In genomic region chr17:46247512-46248188, GRCm38 (mm10) we compare ENCODE assay signal across 8 mouse cellular contexts. TPM values are rescaled to one million over a fixed set of nuclear protein-coding genes. Genes with fewer than 3 reads are reported as not detected.
DNase-seq lines count a peak whose midpoint lies in the region; ATAC-seq lines count a peak whose summit lies in the region.

Gene Polr1c, minus strand, starts transcription at chr17:46248054.
Gene Yipf3, plus strand, starts transcription at chr17:46248080.

- under 1% methylated on average over 53 of the region's 53 CpGs for WGBS in heart, embryonic 13.5 days
- WGBS in liver, embryonic 12.5 days (ENCODE audit: insufficient replicate concordance), result under 1% methylated on average over 53 of the region's 53 CpGs
- under 1% methylated on average over 53 of the region's 53 CpGs for WGBS in stomach, embryonic 15.5 days

- ATAC-seq in erythroid progenitor cell, adult 5-6 weeks (replicated peaks; ENCODE audit: low FRiP score, poor library complexity, severe bottlenecking), result peak; percentile 94
- peak; percentile 86 for ATAC-seq in heart, embryonic 13.5 days (ENCODE audit: extremely low read depth, insufficient number of reproducible peaks, low FRiP score, low TSS enrichment)
- ATAC-seq in liver, embryonic 12.5 days, result peak; percentile 88
- ATAC-seq in stomach, embryonic 15.5 days (ENCODE audit: insufficient read depth, low FRiP score, low read depth), result peak; percentile 90

- peak within 1 kb of the TSS; percentile 82 for H3K27ac ChIP-seq in heart, embryonic 13.5 days (replicated peaks)
- H3K27ac ChIP-seq in liver, embryonic 12.5 days, result peak within 1 kb of the TSS; percentile 80
- peak within 1 kb of the TSS; percentile 85 for H3K27ac ChIP-seq in stomach, embryonic 15.5 days

- H3K27me3 ChIP-seq in heart, embryonic 13.5 days (replicated peaks), result no peaks in the 10 kb centered on the region
- no peaks in the 10 kb centered on the region for H3K27me3 ChIP-seq in liver, embryonic 12.5 days (replicated peaks)
- H3K27me3 ChIP-seq in stomach, embryonic 15.5 days (replicated peaks), result no peaks in the 10 kb centered on the region

- H3K4me3 ChIP-seq in heart, embryonic 13.5 days, result peak within 1 kb of the TSS; percentile 91
- peak within 1 kb of the TSS; percentile 98 for H3K4me3 ChIP-seq in liver, embryonic 12.5 days
- peak within 1 kb of the TSS; percentile 75 for H3K4me3 ChIP-seq in stomach, embryonic 15.5 days (replicated peaks)

- peaks cover 28% of the 10 kb centered on the region for H3K4me1 ChIP-seq in heart, embryonic 13.5 days
- H3K4me1 ChIP-seq in liver, embryonic 12.5 days, result peaks cover 31% of the 10 kb centered on the region
- peaks cover 17% of the 10 kb centered on the region for H3K4me1 ChIP-seq in stomach, embryonic 15.5 days

- DNase-seq in CD4-positive helper T cell, adult 2 months (ENCODE audit: low read depth, low spot score), result peak; percentile 94
- peak; percentile 85 for DNase-seq in brain, embryonic 18.5 days (ENCODE audit: low read depth, low spot score)
- peak; percentile 98 for DNase-seq in kidney, postnatal 10 days
- DNase-seq in natural killer cell, adult 2 months (ENCODE audit: low spot score in 2 of 2), result peak; percentile 93

- H3K4me2 ChIP-seq in heart, embryonic 13.5 days, result peak within 1 kb of the TSS; percentile 76
- H3K4me2 ChIP-seq in liver, embryonic 12.5 days, result peak within 1 kb of the TSS; percentile 89
- peak within 1 kb of the TSS; percentile 69 for H3K4me2 ChIP-seq in stomach, embryonic 15.5 days

- H3K9me3 ChIP-seq in heart, embryonic 13.5 days, result no peaks in the 10 kb centered on the region
- H3K9me3 ChIP-seq in liver, embryonic 12.5 days (replicated peaks), result no peaks in the 10 kb centered on the region
- no peaks in the 10 kb centered on the region for H3K9me3 ChIP-seq in stomach, embryonic 15.5 days

- peaks cover 79% of the 10 kb centered on the region for H3K36me3 ChIP-seq in heart, embryonic 13.5 days
- H3K36me3 ChIP-seq in liver, embryonic 12.5 days, result peaks cover 74% of the 10 kb centered on the region
- H3K36me3 ChIP-seq in stomach, embryonic 15.5 days, result peaks cover 54% of the 10 kb centered on the region

- peak within 1 kb of the TSS; percentile 97 for H3K9ac ChIP-seq in heart, embryonic 13.5 days
- peak within 1 kb of the TSS; percentile 94 for H3K9ac ChIP-seq in liver, embryonic 12.5 days
- H3K9ac ChIP-seq in stomach, embryonic 15.5 days, result peak within 1 kb of the TSS; percentile 96

RNA-seq across cellular contexts. Expression of gene Polr1c, which starts in this region (rescaled TPM):
- total RNA-seq in erythroid progenitor cell, adult 5-6 weeks (2015; ENCODE audit: low replicate concordance), result 25.6 and 26.4 TPM in 2 replicates
- total RNA-seq in erythroid progenitor cell, adult 5-6 weeks (2017; ENCODE audit: low replicate concordance), result 5.8 and 24.9 TPM in 2 replicates
- polyA plus RNA-seq in heart, embryonic 13.5 days (2015; fragmentation: Nextera tagmentation; extraction: Ambion mirVana), result 46.8 and 48.4 TPM in 2 replicates
- 53.9 and 56.3 TPM in 2 replicates for polyA plus RNA-seq in liver, embryonic 12.5 days (2016; fragmentation: Nextera tagmentation; extraction: Ambion mirVana)
- 77.4 and 79.8 TPM in 2 replicates for polyA plus RNA-seq in stomach, embryonic 15.5 days (2015; fragmentation: Nextera tagmentation; extraction: Ambion mirVana)

RNA-seq across cellular contexts. Expression of gene Yipf3, which starts in this region (rescaled TPM):
- total RNA-seq in erythroid progenitor cell, adult 5-6 weeks (2015; ENCODE audit: low replicate concordance), result 46.5 and 53.7 TPM in 2 replicates
- total RNA-seq in erythroid progenitor cell, adult 5-6 weeks (2017; ENCODE audit: low replicate concordance), result 15.3 and 22.5 TPM in 2 replicates
- polyA plus RNA-seq in heart, embryonic 13.5 days (2015; fragmentation: Nextera tagmentation; extraction: Ambion mirVana), result 80.3 and 83.1 TPM in 2 replicates
- polyA plus RNA-seq in liver, embryonic 12.5 days (2016; fragmentation: Nextera tagmentation; extraction: Ambion mirVana), result 43.4 and 45.8 TPM in 2 replicates
- polyA plus RNA-seq in stomach, embryonic 15.5 days (2015; fragmentation: Nextera tagmentation; extraction: Ambion mirVana), result 98.2 and 104 TPM in 2 replicates

Comparison
In these comparisons a context has a peak if more than half of its experiments do, and no peak if none do; other contexts are left out.
1. Peak in every context shown above with its lines: DNase-seq, ATAC-seq, H3K4me3 ChIP-seq and H3K27ac ChIP-seq.